Mouse (Mus musculus) heart, adult 9 months (tissue): ENCODE results near the gene Macrod1.

Experiments used
- DNase-seq, 2 experiments: peaks; one replicate each; pipeline ENCODE4 v3.0.0; 2022; ENCODE audit warnings: low spot score in 2 of 2

Gene Macrod1

DNA sequence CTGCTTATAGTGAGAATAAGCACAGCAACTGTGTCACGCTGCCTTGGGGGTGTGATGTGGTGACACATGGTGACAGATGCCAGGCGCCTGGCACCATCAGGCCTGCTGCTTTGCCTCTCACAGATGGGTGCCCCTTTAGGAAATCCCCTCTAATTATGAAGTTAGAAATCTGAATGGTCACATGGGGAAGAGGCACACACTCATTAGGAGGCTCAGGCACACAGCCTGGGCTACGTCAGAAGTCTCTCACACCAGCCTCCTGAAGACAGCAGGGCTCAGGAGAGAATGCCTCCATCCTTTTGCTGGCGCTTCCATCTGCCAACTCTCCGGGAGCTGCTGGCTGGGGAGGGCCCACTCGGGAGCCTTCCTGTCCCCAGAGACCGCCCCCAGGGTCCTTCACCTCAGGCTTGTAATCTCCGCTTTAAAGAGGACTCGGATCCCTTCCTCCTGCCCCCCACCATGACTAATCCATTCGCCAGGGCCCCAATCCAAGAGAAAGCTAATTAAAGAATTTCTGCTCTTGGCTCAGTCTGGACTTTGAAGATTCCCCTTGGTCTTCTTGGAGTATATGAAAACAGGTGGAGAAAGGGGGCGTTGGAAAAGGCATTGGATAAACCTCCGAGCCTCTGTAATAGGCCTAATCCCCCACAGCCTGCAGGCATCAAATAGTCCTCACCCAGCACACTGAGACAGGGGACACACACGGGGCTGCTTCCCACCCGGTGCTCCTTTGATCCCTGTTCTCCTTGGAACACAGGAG lies 26.6 kb downstream of the Macrod1 start:
- DNase-seq: no peak

DNA sequence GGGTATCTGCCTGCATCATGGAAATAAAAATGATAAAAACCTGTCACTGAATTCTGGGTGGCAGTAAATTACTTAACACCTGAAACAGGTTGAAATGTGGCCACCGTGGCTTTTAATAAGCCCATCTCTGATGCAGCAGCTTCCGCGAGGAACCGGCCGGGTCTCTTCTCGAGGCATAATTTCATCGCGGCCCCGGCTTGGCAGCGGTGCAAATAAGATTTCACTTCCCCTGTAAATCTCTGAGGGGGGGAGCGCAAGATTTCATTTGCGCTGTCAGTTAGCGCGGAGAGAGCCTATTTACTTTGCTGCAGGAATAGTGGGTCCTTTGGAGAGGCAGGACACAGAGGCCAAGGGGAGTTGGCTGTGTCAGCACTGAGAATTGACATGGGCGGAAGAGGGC lies 28.1 kb downstream of the Macrod1 start:
- DNase-seq: no peak

DNA sequence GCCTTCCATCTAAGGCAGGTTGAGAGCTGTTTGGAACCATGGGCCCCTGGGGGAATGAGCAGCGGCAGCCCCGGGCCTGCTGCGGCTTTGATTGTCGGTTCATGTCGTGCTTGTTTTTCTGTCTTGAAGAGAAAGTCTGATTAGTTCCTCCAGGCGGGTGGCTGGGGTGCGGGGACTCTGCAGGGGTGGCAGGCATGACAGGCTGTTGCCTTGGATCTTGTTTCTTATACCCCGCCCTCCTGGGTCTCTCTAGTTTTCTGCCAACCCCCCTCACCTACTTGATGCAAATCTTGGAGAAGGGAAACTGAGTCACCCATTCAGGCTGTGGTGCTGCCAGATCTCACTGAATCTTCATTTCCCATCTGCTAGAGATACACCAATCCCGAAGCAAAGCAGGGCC lies 31.9 kb downstream of the Macrod1 start:
- no peak for DNase-seq

DNA sequence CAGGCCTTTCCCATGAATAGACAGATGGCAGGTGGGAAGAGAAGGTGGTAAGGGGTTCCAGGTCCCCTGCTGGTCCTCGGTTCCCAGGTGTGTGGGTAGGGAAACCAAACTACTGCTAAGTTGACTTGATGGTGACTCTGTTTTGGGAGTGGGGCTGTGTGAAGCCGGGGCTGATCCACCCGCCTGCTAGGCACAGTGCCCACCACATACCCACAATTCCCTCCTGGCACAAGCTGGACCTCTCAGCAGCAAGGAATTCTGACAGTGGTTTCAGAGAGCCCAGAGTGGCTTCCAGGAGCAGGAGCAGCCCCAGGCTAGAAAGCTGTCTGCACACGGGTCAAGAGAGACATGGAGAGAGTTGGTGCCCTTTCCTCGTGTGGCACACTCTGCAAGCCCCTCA lies 32.4 kb downstream of the Macrod1 start:
- DNase-seq: no peak

DNA sequence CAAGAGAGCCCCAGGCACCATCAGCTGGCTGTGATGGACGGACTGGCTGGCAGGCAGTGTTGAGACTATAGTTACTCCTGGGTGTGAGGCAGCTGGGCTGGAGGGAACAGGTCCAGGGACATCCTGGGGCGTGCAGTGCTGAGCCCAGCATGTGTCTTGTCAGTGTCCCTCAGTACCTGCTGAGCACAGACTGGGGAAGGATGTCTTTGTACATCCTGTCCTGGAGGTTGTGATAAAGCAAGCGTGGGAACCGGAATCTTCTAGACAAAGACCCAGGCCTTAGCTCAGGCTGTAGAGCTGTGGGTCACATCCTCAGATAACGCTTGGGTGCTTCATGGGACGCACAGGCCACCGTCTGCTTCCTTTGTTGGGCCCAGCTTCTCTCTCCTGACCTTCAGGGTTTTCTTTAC lies 33.2 kb downstream of the Macrod1 start:
- DNase-seq: peak in 1 of 2 experiments; percentile 16

DNA sequence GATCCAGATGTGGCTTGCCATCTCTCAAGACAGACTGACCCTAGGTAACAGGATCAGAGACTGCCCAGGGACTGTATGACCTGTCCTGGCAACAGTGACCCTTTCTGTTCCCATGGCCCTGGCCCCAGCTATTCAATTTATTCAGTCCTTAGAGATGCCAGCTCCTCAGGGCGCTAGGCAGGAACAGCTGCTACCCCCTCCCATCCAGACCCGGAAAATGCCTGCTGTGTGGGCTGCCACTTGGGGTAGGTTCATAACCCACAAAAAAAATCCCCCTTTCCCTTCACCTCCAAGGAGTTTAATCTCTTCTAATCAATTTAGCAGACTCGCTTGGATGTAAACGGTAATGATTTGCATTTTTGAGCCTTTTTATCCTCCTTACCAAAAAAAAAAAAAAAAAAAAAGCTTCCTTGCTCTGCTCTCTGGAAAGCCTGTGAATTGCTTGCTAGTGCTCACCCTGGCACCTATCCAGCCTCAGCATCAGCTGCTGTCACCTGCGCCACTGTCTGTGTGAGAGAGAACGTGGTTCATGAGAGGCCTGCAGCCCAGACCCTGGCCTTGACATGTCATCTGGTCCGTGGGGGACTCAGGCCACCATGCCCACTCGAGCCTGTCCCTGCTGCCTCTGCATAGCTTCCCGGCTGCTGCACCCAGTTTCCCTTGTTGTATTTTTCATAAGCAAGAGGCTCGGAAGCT lies 33.9 kb downstream of the Macrod1 start:
- no peak for DNase-seq

DNA sequence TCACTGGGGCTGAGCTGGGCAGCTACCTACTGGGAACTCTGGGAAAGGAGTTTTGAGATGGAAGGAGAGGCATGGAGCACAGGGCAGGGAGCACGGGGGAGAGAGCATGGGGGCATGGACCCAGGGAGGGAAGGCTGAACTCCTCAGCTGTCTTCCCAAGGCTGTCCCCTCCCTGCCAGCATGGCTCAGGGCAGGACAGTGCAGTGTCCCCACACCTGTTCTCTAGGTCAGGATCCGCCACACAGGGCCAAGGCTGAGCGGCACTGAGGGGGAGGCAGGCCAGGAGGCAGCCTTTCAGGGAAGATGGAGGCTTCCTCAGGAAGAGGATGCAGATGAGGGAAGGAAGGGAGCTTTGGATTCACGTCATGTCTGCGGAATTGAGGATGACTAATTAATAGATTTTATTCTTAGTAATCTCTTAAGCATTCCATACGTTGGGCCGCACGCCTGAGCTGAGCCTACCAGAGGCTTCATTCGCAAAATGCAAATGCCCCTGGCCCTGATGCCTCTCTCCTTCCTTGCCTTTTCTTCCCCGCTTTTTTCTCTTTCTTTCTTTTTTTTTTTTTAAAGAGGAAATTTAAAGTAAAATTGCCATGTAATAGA lies 34.9 kb downstream of the Macrod1 start:
- no peak for DNase-seq

DNA sequence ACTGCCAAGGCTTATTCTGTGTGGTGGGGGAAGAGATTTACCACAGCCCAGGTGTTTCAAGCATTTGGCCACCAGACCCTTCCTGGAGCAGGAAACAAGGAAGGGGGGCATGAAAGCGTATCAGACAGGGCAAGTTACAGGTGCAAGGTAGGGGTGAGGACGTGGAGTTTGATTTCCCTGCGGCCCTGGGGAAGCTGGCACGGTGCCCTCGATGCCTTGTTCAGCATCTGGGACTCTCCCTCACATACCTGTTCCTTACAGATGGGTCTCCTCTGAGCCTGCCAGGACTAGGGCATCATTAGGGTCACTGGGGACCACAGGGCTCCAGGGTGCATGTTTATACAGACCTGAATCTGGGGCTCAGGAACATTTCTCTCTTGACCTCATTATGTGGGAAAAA lies 36.1 kb downstream of the Macrod1 start:
- DNase-seq: no peak

DNA sequence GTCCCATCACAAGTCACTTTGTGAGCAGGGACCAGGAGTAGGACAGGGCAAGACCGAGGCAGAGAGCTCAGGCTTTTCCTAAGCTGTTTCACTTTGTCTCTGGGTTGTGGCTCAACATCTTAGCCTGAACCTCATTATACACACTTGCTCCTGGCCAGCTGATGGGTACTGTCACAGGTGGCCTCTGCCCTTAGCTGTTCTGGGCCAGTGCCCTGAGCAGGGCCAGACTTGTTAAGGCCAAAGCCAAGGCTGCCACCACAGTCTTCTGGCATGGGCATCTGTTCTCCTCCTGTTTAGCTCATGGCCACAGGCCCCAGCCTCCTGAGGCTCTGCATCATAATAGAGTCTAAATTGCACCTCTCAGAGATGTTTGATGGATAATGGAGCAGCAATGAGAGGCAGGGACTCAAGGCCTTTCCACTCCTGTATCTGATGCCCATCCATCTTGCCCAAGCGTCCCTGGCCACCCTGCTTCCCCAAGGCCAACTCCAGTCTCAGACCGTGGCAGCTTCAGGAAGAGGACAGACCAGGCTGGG lies 43.1 kb downstream of the Macrod1 start:
- no peak for DNase-seq

DNA sequence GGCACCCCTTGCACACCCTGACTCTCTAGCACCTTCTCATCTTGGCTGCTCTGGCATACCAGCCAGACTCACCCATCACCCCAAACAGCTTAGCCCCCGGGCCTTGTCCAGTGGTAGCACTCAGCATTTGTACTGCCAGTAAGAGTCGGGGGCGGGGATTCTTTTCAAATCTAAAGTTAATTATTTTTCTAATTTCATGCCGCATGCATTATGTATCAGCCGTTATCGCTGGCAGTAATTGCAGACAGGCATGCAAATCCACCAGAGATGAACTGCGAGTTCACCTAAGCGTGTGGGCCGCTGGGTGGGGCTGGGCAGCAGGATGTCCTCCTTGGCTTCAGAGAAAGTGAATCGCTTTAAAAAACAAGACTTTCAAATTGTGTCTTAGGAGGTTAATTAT lies 45.4 kb downstream of the Macrod1 start:
- no peak for DNase-seq

DNA sequence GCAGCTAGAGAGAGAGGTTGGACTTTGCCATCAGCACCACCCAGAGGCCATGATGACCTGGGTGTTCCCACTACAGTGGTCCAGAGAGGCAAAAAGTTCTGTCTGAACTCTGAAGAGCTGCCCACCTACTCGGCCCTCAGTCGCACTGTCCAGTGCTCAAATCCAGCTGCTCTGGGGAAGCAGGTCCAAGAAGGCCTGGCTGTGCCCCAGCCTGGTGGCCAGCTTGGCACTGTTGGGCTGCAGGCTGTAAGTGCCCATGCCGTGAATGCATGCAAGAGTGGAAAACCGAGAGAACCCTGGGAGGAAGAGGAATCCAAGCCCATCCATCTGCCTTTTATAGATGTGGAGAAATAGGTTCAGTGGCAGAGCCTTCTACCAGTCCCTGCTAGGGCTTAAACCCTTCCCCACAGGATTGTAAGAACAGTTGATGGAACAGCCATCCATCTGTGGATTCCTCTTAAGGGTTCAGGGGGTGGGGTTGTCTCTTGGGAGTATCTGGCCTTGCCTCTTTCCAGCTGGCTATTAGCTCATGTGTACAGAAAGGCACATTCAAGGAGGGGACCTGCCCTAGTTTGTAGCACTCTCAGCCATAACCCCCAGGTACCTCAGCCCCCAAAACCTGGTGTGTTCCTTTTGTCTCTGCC lies 46.9 kb downstream of the Macrod1 start:
- peak; percentile 39 to 68 for DNase-seq

DNA sequence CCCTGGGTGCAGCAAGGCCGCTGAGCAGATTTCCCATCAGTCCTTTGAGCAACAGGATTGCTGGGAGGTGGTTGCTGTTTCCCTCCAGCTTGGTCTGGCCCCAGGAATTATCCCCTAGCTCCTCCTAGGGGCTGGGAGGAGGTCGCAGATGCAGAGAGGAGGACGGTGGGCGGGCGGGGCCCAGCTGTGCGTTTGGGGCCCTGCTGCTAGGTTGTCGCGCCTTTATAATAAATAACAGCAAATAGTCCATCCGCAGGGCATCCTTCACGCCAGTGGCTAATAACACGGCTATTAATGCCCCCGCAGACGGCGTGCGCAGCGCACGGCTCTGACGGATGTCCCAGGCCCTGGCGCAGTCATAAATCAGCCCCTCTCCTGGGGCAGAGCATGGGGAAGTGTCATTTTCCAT lies 47.4 kb downstream of the Macrod1 start:
- DNase-seq: peak in 1 of 2 experiments; percentile 27

DNA sequence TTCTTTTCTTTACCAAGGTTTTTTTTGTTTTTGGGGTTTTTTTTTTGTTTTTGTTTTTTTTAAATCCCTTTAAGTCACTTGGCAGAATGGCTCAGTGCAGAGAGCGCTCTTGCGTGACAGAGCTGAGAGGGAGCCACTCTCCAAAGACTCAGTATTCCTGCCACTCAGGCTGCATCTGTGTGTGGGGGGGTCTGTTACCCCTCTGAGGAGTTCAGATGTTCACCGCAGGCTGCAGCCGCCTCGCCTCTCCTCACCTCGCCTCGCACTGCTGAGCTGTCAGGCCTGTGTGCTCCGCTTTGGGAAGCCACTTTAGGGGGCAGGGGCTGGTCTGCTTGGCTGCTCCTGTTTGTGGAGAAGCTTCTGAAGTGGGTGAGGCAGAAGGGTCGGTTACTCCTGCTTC lies 48.9 kb downstream of the Macrod1 start, which contains the start of gene Flrt1:
Gene Flrt1, minus strand, starts transcription at position 186 of the 400 bp plus-strand sequence.
- DNase-seq: no peak

DNA sequence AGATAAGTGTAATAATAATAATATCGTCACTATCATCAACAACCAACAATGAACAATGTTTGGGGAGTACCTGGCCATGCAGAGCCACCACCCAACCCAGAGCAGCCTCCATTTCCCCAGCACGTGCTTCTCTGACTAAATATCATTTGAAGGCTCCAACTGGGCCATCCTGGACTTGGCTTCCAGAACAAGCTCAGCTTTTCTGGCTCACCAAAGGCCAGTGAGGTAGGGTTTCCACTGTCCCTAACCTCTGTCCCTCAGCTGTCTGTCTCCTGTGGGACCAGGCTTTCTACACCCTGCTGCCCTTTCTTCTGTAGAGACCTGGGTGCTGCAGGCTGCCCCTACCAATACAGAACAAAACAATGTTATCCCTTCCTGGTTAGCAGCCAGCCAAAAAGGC lies 50.0 kb downstream of the Macrod1 start:
- no peak for DNase-seq

DNA sequence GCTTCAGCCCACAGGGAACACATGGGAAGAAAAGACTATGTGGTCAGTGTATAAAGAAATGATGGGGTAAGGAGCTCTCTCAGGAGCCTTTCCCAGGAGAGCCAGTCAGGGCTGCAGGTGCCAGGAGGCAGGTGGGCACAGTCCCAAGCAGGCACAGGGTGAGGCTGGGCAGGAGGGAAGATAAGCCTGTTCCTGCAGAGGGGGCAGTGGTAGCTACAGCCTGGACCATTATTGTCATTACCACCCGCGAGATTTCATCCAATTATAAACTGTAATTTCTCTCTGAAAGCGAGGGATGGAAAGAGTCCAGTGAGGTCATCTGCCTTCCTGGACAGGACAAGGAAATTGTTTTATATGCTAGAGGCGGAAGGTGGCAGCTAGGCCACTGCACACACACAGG lies 50.6 kb downstream of the Macrod1 start:
- no peak for DNase-seq

DNA sequence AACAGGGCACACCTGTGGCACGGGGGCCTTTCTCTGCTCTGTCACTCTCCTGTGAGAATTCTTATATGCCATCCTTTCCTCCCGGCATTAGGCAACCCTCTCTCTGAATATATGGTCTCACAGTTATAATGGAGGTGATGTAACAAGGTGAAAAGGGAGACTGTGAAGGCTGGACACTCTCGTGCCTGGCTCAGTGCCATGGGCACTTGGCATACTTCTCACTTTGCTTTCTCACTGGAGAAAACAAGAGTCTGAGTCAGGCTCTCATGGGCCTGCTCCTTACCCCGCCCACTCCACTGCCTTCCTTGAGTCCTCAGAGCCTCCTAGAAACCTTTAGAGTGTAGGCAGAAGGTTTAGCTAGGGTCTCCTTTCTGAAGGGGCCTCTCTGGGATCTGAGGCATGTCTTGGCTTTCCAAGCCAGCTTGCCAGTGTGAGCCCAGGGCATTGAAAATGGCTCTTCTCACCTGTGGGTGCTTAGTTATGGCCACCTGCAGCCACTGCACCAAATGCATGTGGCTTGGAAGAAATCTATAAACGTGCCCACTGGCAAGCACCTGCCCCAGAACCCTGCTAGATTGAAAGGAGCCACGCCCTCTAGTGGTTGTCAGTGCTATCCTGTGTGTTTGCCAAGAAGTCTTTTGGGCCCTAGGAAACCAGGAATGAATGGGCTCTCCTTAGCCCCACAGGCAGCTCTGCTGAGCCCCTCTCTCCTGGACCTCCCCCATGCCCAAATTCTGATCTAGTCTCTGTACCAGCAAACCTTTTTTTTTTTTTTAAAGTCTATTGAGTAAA lies 51.7 kb downstream of the Macrod1 start:
- DNase-seq: no peak

DNA sequence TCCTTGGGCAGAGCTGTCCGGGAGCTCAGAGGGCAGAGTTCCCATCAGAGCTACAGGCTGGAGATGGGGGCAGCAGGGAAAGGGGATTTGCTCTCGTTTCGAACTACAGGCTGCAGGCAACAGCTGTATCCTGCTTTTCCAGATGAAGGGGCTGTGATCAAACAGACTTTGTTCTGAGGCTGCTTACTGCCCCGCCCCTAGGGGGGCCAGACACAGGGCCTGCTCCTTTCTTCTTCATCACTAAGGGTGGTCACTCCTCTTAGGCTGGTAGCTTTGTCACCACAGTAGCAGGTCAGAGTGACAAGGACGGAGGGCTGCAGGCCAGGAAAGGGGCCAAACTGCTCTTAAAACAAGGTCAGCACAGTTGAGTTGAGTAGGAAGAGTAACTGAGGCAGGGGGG lies 53.5 kb downstream of the Macrod1 start:
- DNase-seq: no peak

DNA sequence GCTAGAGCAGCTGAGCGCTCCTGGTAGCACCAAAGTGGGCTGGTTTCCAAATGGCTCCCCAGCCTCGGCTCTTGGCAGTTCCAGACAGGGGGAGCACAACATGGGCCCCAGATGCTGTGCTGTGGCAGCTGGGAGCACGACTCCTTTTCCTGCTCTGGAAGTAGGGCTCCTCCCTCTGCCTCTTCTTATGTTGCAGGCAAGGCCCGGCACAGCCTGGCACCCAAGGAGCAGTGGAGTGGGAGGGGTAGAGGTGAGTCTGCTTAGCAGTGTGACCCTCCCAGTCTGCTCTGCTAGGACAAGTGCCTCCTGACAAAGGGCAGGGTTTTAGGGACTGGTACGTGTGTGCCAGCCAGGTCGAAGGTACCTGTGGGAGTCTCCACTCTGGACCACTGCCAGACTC lies 54.3 kb downstream of the Macrod1 start:
- DNase-seq: no peak

DNA sequence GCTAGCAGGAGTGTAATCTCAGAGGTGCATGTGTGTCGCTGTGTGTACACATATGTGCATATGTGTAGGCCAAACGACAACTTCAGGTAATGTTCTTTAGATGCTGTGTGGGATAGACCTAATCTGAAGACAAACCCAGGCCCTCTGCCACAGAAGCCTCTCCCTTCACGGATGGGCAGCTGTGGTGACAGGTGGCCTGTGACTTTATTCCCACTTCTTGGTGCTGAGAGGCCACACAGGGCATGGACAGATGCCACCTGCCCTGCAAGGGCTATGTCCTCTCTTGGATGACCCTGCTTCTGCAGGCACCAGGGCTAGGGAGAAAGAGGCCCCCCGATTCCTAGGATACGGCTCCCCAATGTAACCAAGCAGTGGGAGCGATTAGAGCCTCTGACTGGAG lies 54.7 kb downstream of the Macrod1 start:
- no peak for DNase-seq

DNA sequence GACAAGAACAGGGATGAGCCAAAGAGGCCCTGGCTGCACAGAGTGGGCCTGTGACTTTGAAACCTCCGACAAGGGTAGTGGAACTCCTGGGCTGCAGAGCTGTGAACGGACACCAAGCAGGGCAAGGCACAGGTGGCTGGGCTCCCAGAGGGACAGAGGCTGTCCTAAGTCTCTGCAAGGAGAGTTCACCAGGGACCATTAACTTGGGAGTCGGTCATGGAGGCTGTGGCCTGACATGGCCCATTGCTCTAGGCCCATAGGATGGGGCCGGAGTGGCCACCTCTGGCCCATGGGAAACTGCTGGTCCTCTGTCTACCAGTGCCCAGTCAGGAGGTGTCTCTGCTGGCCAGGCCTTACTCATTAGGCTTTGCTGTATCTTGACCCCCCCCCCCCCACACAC lies 55.1 kb downstream of the Macrod1 start:
- DNase-seq: no peak

DNA sequence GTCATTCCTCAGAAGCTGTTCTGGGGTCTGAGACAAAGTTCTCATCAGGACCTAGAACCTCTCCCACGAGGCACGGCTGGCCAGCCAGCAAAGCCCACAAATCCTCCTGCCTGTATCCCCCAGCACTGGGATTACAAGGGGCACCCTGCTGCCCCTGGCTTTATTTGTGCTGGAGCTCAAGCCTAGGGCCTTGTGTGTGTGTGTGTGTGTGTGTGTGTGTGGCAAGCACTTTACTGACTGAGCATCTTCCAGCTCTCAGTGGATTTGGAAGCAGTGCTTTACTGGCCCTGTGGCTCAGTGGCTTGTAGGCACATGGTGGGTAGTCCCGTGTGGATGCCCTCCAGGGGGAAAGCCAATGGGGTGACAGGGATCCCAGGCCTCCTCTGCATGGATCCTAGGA lies 56.0 kb downstream of the Macrod1 start:
- no peak for DNase-seq
